Mouse (Mus musculus) liver, adult (tissue): ENCODE measurements around the gene F12.

Experiments used
- GATA4 ChIP-seq: IDR thresholded peaks from 2 replicates; pipeline ENCODE4 v1.6.1; 2014; ENCODE audit warnings: mild to moderate bottlenecking, low read length; ENCODE audit not compliant: insufficient replicate concordance

The F12 gene

DNA sequence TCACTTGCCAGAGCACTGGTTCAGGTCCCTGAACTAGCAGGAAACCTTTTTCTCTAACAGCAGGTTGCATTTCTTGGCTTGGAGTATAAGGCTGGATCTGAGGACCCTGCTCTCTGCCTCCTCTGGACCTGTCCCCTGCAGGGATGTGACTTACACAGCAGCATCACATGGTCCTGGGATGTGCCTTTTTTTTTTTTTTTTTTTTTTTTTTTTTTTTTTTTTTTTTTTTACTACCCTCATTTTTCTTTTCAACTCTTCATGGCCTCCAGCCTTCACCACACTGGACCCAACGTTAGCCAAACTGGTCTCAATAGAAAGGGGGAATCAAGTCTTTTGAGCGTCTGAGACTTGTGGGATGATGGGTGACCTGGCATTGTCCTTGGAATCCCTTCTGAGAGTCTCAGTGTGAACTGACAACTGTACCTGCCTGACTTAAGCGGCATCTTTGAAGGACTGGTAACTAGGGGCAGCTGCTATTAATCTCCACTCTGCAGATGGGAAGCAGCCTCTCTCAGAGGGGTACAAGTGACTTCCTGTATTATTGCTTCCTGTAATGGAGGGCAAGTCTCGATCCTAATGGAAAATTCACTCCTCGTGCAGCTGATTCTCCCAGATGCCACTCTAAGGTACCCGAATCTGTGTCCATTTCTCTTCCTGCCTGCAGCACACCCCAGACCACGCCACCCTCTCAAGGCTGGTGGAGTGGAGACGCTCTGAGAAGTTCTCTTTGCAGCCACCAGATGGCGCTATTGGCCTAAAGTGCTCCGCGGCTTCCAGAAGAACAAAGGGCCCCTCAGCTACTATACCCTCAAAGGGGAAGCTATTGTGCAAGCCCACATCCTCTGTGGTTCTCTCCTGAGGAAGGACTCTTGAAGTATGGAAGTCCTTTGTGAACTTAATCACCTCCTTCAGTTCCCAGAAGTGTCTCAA is 21.5 kb downstream of the F12 start:
- TF ChIP-seq GATA4: no peak

DNA sequence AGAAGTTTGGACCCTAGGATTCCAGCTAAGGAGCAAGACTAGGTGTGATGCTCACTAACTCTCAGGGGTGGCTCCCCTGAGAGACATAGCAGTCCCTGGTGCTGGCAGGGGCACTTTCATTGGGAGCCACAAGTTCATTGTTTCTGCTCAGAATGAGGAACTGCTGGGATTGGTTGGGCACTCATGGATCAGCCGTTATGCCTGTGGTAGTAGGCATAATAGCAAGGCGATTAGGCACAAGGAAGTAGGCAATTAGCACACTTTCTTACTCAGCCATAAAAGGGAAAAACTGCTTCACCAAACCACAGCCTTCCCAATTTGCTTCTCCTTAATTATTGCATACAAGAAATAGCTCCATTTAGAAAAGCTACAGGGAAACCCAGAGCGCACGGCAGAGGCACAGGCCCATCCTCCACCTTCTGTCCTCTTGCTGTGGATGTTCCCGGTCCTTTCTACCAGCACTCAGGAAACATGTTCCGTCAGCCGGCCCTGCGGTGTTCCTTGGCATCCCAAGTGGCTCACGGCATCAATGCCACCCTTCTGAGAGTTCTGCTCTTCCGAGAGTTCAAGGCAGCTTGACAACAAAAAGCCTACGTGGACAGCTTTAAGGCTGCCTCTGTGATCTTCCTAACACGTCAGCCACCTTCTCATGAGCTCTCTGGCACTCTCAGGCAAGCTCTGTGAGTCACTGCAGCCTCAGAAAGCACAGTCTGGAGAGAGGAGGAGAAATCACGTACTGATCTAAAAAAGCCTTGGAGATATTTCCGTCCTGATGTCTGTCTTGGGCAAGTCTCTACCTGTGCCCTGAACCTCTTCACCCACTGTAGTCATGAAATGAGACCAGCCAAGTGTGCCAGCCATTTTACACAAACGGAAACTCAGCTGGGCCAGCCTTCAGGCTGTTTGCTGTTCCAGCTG is 22.4 kb downstream of the F12 start:
- no peak for TF ChIP-seq GATA4

DNA sequence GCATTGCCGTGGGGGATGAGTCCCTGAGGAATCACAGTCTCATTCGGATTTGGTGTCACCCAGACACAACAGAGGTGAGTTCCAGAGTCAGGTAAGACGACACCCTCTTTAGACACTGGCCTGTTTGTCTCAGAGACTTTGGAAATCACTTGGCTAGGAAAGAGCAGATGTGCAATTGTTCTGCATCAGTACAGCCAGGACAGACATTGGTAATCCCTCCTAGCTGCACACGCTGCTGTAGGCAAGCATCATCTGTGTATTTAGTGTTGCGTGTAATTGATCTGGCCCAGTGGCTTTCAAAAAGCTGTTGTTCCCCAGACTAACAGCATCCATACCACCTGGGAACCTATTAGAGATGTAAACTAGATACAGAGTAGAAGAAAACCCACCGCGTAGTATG is 23.3 kb downstream of the F12 start:
- TF ChIP-seq GATA4: no peak

DNA sequence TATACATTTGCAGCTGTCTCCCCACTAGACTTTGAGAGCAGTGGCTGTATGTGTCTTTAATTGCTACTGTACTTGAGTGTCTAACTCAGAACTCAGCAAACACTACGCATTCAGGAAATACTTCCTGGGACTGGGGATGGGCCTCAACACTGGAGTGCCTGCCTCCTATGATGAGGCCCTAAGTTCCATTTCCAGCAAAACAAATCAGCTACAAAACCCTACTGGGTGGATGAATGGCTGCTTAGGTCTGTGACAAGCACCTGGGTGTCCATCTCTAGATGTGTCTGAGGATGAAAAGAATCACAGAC is 26.6 kb downstream of the F12 start:
- TF ChIP-seq GATA4: no peak

DNA sequence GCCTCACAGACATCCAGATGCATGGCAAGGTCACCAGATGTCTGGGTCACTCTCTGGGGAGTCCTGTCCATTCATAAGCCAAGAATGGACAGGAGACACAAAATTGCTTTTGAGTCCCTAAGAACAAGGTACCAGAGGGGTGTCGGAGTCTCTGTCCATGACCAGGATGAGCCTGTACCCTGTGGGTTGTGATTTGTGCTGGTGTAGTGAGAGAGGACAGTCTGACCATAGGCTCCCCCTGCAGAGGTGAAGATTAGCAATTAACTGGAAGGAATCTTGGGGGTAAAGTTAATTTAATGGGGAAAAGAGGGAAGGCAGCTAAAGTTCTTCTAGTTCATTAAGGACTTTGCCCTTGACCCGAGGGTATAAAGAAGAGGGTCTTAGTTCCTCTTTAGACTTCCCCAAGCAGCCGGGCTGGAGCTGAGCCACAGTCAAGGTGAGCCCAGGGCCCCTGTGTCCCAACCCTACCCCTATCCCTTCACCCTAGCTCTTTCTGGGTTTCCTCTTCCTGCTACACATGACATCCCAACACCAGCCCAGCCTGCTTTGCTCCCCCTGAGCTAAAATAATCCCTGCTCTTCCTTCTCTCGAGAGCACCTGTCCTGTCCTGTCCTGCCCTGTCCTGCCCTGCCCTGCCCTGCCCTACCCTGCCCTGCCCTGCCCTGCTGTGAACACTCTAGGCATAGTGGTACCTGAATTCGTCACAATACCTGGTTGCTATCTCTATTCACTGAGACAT is 27.1 kb downstream of the F12 start:
- TF ChIP-seq GATA4: no peak

DNA sequence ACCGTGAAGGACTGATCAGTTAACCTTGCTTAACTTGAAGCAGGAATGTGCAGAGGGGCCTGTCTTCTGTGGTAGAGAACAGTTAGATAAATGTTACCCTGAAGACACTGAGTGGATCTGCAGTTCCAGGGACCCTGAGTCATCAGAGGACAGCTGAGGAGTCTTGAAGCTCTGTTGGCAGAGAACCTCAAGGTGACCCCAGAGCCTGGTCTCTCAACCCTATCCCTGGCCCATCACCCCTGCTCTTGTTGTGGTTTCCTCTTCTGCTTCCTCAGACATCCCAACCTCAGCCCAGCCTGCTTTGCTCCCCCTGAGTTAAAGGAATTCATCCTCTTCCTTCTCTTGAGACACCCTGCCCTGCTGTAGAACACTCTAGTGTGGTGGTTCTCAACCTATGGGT is 28.5 kb downstream of the F12 start, which contains the start of gene Slc34a1:
Gene Slc34a1, plus strand, starts transcription at position 100 of the 400 bp plus-strand sequence.
- TF ChIP-seq GATA4: no peak

DNA sequence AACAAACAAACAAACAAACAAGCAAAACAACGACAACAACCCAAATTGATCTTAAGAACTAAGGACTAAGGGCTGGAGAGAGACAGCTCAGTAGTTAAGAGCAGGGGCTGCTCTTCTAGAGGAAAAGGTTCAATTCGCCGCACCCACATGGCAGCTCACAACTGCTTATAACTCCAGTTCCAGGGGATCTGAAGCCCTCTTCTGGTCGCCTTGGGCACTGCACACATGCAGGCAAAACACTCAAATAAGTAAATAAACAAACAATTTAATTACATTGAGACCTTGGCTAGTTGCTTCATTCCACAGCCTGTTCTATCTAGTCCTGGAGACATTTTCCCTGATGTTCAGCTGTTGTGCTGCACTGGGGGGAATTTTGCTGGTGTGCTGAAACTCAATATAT is 33.7 kb downstream of the F12 start:
- TF ChIP-seq GATA4: no peak

DNA sequence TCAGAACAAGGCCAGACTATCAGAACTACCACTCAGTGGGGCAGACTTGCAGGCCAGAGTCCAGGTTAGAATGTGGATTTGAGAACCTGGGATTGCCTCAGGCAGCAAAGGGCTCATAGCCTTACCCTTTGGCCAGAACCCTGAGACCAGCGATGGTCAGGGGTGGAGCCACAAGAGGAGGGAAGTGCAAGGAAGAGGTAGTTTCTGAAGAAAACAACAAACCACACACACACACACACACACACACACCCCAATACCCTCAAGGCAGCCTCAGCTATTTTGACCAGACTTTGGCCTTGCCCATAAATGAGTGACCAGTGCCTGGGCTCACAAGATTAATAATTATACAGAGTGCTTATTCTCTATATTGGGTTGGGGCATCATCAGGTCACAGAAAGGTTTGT is 35.0 kb downstream of the F12 start:
- no peak for TF ChIP-seq GATA4

DNA sequence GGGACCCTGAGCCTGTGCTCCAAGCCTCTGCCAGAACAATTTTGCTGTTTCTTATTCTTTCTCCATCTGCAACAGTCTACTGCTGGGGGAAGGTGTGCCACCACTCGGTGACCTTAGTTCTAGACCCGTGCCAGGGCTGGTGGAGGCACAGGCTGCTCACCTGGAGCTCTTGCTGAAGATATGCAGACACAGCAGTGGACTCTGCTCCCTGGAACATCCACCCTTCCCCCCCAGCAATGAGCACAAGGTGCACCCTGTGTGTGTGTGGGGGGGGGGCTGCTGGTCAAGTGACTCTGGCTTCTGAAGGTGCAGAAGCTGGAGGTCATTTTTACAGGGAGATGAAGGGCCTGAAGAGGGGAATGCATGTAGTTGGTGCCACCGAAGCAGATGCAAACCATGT is 35.9 kb downstream of the F12 start:
- TF ChIP-seq GATA4: no peak

DNA sequence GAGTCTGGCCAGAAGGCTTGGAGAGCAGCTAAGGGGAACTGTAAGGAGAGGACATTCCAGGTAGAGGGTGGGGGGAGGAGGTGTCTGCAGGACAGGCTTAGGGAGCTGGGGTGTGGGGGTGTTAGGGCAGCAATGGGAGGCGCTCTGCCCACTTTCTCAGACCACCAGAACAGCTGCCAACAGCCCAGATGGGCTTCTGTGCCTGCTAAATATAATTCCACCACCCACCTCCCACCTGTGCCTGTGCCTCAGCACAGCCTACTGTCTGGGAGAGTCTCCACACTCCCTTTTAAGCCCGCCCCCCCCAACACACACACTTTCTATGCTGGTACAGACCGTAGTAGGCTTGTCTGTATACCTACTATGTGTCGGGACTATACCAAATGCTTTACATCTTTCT is 44.8 kb downstream of the F12 start:
- no peak for TF ChIP-seq GATA4

DNA sequence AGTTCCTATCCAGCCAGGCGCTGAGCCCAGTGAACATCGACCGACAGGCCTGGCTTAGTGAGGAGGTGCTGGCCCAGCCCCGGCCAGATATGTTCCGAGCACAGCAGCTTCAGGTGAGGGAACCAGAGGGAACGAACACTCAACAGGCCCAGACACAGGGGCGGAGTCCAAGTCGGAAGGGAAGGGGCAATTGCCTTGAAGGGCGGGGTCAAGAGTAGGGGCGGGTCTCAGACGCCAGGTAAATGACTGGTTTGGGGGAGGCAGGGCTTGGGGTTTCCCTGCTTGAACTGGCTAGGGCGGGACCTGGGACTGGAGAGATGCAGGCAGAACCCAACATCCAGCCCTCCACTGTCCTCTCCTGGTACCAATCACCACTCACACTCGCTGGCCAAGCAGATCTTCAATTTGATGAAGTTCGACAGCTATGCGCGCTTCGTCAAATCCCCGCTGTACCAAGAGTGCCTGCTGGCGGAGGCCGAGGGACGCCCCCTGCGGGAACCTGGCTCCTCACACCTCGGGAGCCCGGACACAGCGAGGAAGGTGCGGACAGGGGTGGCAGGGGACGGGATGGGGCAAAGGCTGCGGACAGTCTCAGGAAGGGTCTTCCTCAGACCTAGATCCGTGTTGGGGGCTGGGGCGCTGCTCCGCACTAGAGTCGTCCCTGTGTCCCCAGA is 47.5 kb downstream of the F12 start:
- TF ChIP-seq GATA4: no peak

DNA sequence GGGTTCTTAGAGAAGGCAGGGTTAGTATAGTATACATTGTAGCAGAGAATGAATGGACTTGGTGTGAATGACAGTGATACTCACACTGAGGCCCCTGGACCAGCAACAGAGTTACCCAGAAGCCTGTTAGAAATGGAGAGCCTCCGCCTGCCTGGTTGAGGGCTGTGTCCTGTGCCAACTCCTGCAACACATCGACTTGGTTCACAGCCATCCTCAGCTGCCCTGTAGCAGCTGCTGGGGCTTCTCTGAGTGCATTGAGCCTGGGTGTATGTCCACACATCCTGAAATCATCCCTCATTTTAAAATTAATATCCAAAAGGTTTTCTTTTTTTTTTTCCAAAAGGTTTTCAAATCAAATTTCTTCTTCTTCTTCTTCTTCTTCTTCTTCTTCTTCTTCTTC is 50.7 kb downstream of the F12 start:
- no peak for TF ChIP-seq GATA4

DNA sequence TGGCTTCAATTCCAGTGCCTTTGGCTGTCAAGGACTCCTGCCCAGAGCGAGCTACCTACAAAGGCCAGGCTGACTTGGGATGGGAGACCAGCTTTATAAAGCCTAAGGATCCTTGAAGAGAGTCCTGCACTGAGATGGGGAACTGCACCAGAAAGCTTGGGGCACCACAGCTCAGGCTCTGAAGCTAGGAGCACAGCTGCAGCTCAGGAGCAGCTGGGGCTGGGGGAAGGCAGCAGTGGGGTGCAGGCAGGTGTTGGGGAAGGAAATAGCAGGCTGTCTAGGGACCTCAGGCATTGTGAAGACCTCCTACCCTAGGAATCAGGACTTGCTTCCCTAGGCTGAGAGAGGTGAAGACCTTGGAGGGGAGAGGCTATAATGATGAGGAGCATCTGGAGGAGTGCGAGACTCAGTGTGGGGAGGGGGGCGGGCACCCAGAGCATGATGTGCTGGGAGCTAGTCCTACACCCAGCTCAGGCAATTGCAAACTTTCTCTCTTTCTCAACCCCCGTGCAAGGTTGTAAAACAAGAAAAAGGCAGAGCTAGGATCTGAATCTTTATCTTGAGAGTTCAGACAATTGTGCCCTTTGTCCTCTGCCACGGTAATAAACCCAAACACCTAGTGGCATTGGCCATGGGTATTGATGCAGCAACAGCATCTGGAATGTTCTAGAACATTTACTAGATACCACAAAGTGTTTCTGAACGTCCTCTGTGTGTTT is 52.2 kb downstream of the F12 start:
- no peak for TF ChIP-seq GATA4

DNA sequence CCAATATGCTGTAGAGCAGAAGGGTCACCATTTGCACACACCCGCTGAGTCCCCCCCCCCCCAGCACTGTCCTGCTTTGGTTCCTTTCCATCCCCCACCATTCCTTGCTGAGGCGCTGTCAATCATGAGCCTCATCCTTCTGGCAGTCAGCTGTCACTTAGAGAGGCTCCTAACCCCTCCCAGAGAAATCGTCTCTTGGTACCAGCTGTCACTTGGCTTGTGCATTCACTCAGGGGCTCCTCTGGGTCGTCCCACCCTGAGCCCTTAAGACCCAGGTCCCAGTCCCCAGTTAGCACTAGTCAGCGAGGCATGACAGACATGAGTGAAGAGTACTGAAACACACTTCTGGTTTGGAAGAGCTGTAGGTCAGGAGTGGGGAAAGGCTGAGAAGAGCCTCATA is 54.9 kb downstream of the F12 start:
- TF ChIP-seq GATA4: no peak
